In the genomic region with DNA sequence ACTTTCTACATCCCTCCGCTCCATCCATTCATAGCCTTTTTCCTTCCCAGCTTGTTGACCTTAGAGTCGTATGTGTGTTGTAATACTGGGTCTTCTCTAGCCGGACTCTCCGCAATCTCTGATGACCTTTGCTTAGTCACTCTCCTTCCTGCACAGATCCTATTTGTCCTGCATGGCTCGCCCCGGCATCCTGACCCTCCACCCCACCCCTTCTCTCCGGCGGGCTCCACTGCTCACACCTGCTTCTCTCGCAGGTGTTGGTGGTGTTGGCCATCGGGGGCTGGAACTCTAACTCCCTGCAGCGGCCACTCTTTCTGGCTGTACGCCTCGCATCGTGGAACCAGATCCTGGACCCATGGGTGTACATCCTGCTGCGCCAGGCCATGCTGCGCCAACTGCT, we compare ENCODE assay signal across 9 mouse cellular contexts. TPM values are rescaled to one million over a fixed set of nuclear protein-coding genes. Genes with fewer than 3 reads are reported as not detected.
DNase-seq lines count a peak whose midpoint lies in the region; ATAC-seq lines count a peak whose summit lies in the region.
"Had no signal": no experiment of that assay in that cellular context is flagged by ENCODE, and none has a peak within 500 bp of the region (broad histone marks: within the 10 kb centered on the region; RNA-seq: fewer than 3 reads in every experiment).

No protein-coding gene starts in this region.

- no peak overlapping the region for H3K27ac ChIP-seq in forebrain, embryonic 15.5 days (replicated peaks)
- H3K27ac ChIP-seq in forebrain, embryonic 12.5 days, result no peak overlapping the region
- H3K27ac ChIP-seq in lung, embryonic 16.5 days (ENCODE audit: low read length), result no peak overlapping the region; the same call in 1 of the 2 replicates
- no peak overlapping the region for H3K27ac ChIP-seq in liver, embryonic 11.5 days (ENCODE audit: low read depth, low read length)
- H3K27ac ChIP-seq in stomach, embryonic 16.5 days (ENCODE audit: low read length), result no peak overlapping the region

- DNase-seq in lung, postnatal 10 days, result no peak
- DNase-seq in liver, embryonic 11.5 days (ENCODE audit: low spot score), result no peak
- DNase-seq in right cerebral cortex, postnatal 25 days, result no peak
- DNase-seq in gastrocnemius, postnatal 4 days (ENCODE audit: low spot score in 2 of 2), result no peak
- DNase-seq: kidney, adult 11 months had no signal

- no peaks in the 10 kb centered on the region for H3K9me3 ChIP-seq in forebrain, embryonic 15.5 days
- no peaks in the 10 kb centered on the region for H3K9me3 ChIP-seq in forebrain, embryonic 12.5 days
- no peaks in the 10 kb centered on the region for H3K9me3 ChIP-seq in lung, embryonic 16.5 days (ENCODE audit: control insufficient read depth, low read length)
- no peaks in the 10 kb centered on the region for H3K9me3 ChIP-seq in liver, embryonic 11.5 days (ENCODE audit: control insufficient read depth, low read length)
- no peaks in the 10 kb centered on the region for H3K9me3 ChIP-seq in stomach, embryonic 16.5 days (replicated peaks; ENCODE audit: control insufficient read depth, low read length)

- H3K4me3 ChIP-seq in forebrain, embryonic 15.5 days, result no peak overlapping the region
- H3K4me3 ChIP-seq in forebrain, embryonic 12.5 days (replicated peaks), result no peak overlapping the region
- no peak overlapping the region for H3K4me3 ChIP-seq in lung, embryonic 16.5 days (ENCODE audit: low read length)
- no peak overlapping the region for H3K4me3 ChIP-seq in liver, embryonic 11.5 days (ENCODE audit: low read depth, low read length)
- no peak overlapping the region for H3K4me3 ChIP-seq in stomach, embryonic 16.5 days (replicated peaks; ENCODE audit: low read length)

- 0 out of 2 replicates have a peak, but pooled peaks have one; percentile 1 for ATAC-seq in forebrain, embryonic 15.5 days (replicated peaks)
- no peak for ATAC-seq in forebrain, embryonic 12.5 days (ENCODE audit: low FRiP score)
- ATAC-seq in lung, embryonic 16.5 days (ENCODE audit: low read depth), result no peak
- 0 out of 2 replicates have a peak, but pooled peaks have one; percentile 11 for ATAC-seq in liver, embryonic 11.5 days (replicated peaks; ENCODE audit: low FRiP score)
- ATAC-seq in stomach, embryonic 16.5 days (ENCODE audit: insufficient read depth, low FRiP score), result no peak

- H3K4me1 ChIP-seq in forebrain, embryonic 15.5 days, result peaks cover 26% of the 10 kb centered on the region
- H3K4me1 ChIP-seq in forebrain, embryonic 12.5 days, result peaks cover 24% of the 10 kb centered on the region
- peaks cover 40% of the 10 kb centered on the region for H3K4me1 ChIP-seq in lung, embryonic 16.5 days (replicated peaks; ENCODE audit: control insufficient read depth, insufficient read depth, low read length)
- peaks cover 8% of the 10 kb centered on the region for H3K4me1 ChIP-seq in liver, embryonic 11.5 days (replicated peaks; ENCODE audit: control insufficient read depth, insufficient read depth, low read length)
- peaks cover 47% of the 10 kb centered on the region for H3K4me1 ChIP-seq in stomach, embryonic 16.5 days (ENCODE audit: control insufficient read depth, insufficient read depth, low read length)

- H3K27me3 ChIP-seq in forebrain, embryonic 15.5 days, result no peaks in the 10 kb centered on the region
- peaks cover 12% of the 10 kb centered on the region for H3K27me3 ChIP-seq in forebrain, embryonic 12.5 days
- no peaks in the 10 kb centered on the region for H3K27me3 ChIP-seq in lung, embryonic 16.5 days (ENCODE audit: control insufficient read depth, insufficient read depth, low read depth, low read length)
- H3K27me3 ChIP-seq in liver, embryonic 11.5 days (replicated peaks; ENCODE audit: control insufficient read depth, insufficient read depth, low read length), result 0 out of 2 replicates have a peak, but pooled peaks cover 4% of the 10 kb centered on the region
- no peaks in the 10 kb centered on the region for H3K27me3 ChIP-seq in stomach, embryonic 16.5 days (ENCODE audit: control insufficient read depth, insufficient read depth, low read length)

- H3K36me3 ChIP-seq in forebrain, embryonic 15.5 days, result peaks cover 44% of the 10 kb centered on the region
- peaks cover 50% of the 10 kb centered on the region for H3K36me3 ChIP-seq in forebrain, embryonic 12.5 days (replicated peaks)
- H3K36me3 ChIP-seq in lung, embryonic 16.5 days (ENCODE audit: control insufficient read depth, insufficient read depth, low read length), result peaks cover 29% of the 10 kb centered on the region
- H3K36me3 ChIP-seq in liver, embryonic 11.5 days (ENCODE audit: control insufficient read depth, insufficient read depth, low read length), result peaks cover 4% of the 10 kb centered on the region
- H3K36me3 ChIP-seq in stomach, embryonic 16.5 days (ENCODE audit: control insufficient read depth, insufficient read depth, low read length), result peaks cover 8% of the 10 kb centered on the region; the same call in 1 of the 2 replicates

- peak overlapping the region; percentile 72 for H3K4me2 ChIP-seq in forebrain, embryonic 15.5 days (replicated peaks)
- no peak overlapping the region for H3K4me2 ChIP-seq in forebrain, embryonic 12.5 days
- peak overlapping the region; percentile 89 for H3K4me2 ChIP-seq in lung, embryonic 16.5 days (ENCODE audit: low read depth, low read length)
- H3K4me2 ChIP-seq in liver, embryonic 11.5 days, result peak overlapping the region; percentile 67
- peak overlapping the region; percentile 61; the same call in 1 of the 2 replicates for H3K4me2 ChIP-seq in stomach, embryonic 16.5 days (ENCODE audit: low read depth, low read length)

- WGBS in forebrain, embryonic 15.5 days, result 76% methylated on average over 16 of the region's 16 CpGs
- WGBS in forebrain, embryonic 12.5 days, result 72% methylated on average over 16 of the region's 16 CpGs
- WGBS in lung, embryonic 16.5 days, result 76% methylated on average over 16 of the region's 16 CpGs
- WGBS in liver, embryonic 11.5 days, result 78% methylated on average over 16 of the region's 16 CpGs
- WGBS in stomach, embryonic 16.5 days, result 75% methylated on average over 16 of the region's 16 CpGs

- no peak overlapping the region for H3K9ac ChIP-seq in forebrain, embryonic 15.5 days (replicated peaks)
- no peak overlapping the region for H3K9ac ChIP-seq in forebrain, embryonic 12.5 days
- H3K9ac ChIP-seq in lung, embryonic 16.5 days (ENCODE audit: low read length), result no peak overlapping the region
- no peak overlapping the region for H3K9ac ChIP-seq in liver, embryonic 11.5 days (ENCODE audit: low read depth, low read length)
- no peak overlapping the region; the same call in 1 of the 2 replicates for H3K9ac ChIP-seq in stomach, embryonic 16.5 days (ENCODE audit: low read length)

RNA-seq across cellular contexts. Expression of a gene that starts 2.5 kb away (rescaled TPM):
- polyA plus RNA-seq in forebrain, embryonic 15.5 days (2015; fragmentation: Nextera tagmentation; extraction: Ambion mirVana), result 0.82 and 1.2 TPM in 2 replicates
- 0.91 and 0.96 TPM in 2 replicates for polyA plus RNA-seq in forebrain, embryonic 12.5 days (2016; fragmentation: Nextera tagmentation; extraction: Ambion mirVana)
- 1.4 TPM in 2 replicates for polyA plus RNA-seq in lung, embryonic 16.5 days (2015; fragmentation: Nextera tagmentation; extraction: Ambion mirVana)
- polyA plus RNA-seq in liver, embryonic 11.5 days (2014; fragmentation: Nextera tagmentation; extraction: Ambion mirVana), result 0.49 and 0.53 TPM in 2 replicates
- polyA plus RNA-seq in stomach, embryonic 16.5 days (2015; fragmentation: Nextera tagmentation; extraction: Ambion mirVana), result 5.7 and 6.3 TPM in 2 replicates
- total RNA-seq in gastrocnemius, postnatal 4 days (2021), result under 1 TPM; 0.49 to 0.98 TPM

RNA-seq across cellular contexts. Expression of a gene that starts 16.5 kb away (rescaled TPM):
- 161 and 168 TPM in 2 replicates for polyA plus RNA-seq in forebrain, embryonic 15.5 days (2015; fragmentation: Nextera tagmentation; extraction: Ambion mirVana)
- polyA plus RNA-seq in forebrain, embryonic 12.5 days (2016; fragmentation: Nextera tagmentation; extraction: Ambion mirVana), result 201 and 214 TPM in 2 replicates
- polyA plus RNA-seq in lung, embryonic 16.5 days (2015; fragmentation: Nextera tagmentation; extraction: Ambion mirVana), result 178 and 190 TPM in 2 replicates
- polyA plus RNA-seq in liver, embryonic 11.5 days (2014; fragmentation: Nextera tagmentation; extraction: Ambion mirVana), result 113 and 114 TPM in 2 replicates
- 190 TPM in 2 replicates for polyA plus RNA-seq in stomach, embryonic 16.5 days (2015; fragmentation: Nextera tagmentation; extraction: Ambion mirVana)
- total RNA-seq in gastrocnemius, postnatal 4 days (2021), result 10 to 100 TPM; 42.5 to 51.7 TPM

RNA-seq across cellular contexts. Expression of a gene that starts 30.0 kb away (rescaled TPM):
- polyA plus RNA-seq in forebrain, embryonic 15.5 days (2015; fragmentation: Nextera tagmentation; extraction: Ambion mirVana), result 29.8 and 33.1 TPM in 2 replicates
- polyA plus RNA-seq in forebrain, embryonic 12.5 days (2016; fragmentation: Nextera tagmentation; extraction: Ambion mirVana), result 37.1 and 38.0 TPM in 2 replicates
- polyA plus RNA-seq in lung, embryonic 16.5 days (2015; fragmentation: Nextera tagmentation; extraction: Ambion mirVana), result 27.2 and 31.8 TPM in 2 replicates
- polyA plus RNA-seq in liver, embryonic 11.5 days (2014; fragmentation: Nextera tagmentation; extraction: Ambion mirVana), result 23.3 and 24.3 TPM in 2 replicates
- polyA plus RNA-seq in stomach, embryonic 16.5 days (2015; fragmentation: Nextera tagmentation; extraction: Ambion mirVana), result 14.7 and 19.9 TPM in 2 replicates
- total RNA-seq in gastrocnemius, postnatal 4 days (2021), result 10 to 100 TPM; 56.6 to 60.0 TPM

RNA-seq across cellular contexts. Expression of a gene that starts 46.0 kb away (rescaled TPM):
- polyA plus RNA-seq in forebrain, embryonic 15.5 days (2015; fragmentation: Nextera tagmentation; extraction: Ambion mirVana), result 121 and 124 TPM in 2 replicates
- polyA plus RNA-seq in forebrain, embryonic 12.5 days (2016; fragmentation: Nextera tagmentation; extraction: Ambion mirVana), result 168 and 185 TPM in 2 replicates
- polyA plus RNA-seq in lung, embryonic 16.5 days (2015; fragmentation: Nextera tagmentation; extraction: Ambion mirVana), result 150 and 158 TPM in 2 replicates
- polyA plus RNA-seq in liver, embryonic 11.5 days (2014; fragmentation: Nextera tagmentation; extraction: Ambion mirVana), result 375 and 420 TPM in 2 replicates
- polyA plus RNA-seq in stomach, embryonic 16.5 days (2015; fragmentation: Nextera tagmentation; extraction: Ambion mirVana), result 154 and 167 TPM in 2 replicates
- total RNA-seq in gastrocnemius, postnatal 4 days (2021), result 10 to 100 TPM; 26.1 to 27.5 TPM

Comparison
In these comparisons a context has a peak if more than half of its experiments do, and no peak if none do; other contexts are left out.
1. ATAC-seq: peak in forebrain, embryonic 15.5 days (single experiment) and liver, embryonic 11.5 days (single experiment); none in forebrain, embryonic 12.5 days (single experiment), lung, embryonic 16.5 days (single experiment) and stomach, embryonic 16.5 days (single experiment).